Mouse (Mus musculus) embryonic fibroblast, embryonic 13.5 days (primary cell): Measurements from ENCODE around the gene D8Ertd738e. TPM values are rescaled to one million over a fixed set of nuclear protein-coding genes. Genes with fewer than 3 reads are reported as not detected.

Source experiments
- H3K27ac ChIP-seq: 2 replicates; pipeline ENCODE4 v1.5.1; 2012; ENCODE audit warnings: low read length, control low read depth, inconsistent platforms; ENCODE audit not compliant: insufficient read depth
- H3K4me1 ChIP-seq: 2 replicates; pipeline ENCODE4 v1.6.1; 2011; ENCODE audit warnings: low read length; ENCODE audit not compliant: control insufficient read depth, insufficient read depth
- H3K4me3 ChIP-seq: 2 replicates; pipeline ENCODE4 v1.5.1; 2011; ENCODE audit warnings: mild to moderate bottlenecking, control low read depth, low read length; ENCODE audit not compliant: insufficient read depth
- CTCF ChIP-seq: IDR thresholded peaks from 2 replicates; pipeline ENCODE4 v1.5.1; 2011; ENCODE audit warnings: mild to moderate bottlenecking, control low read depth, low read length, moderate library complexity, borderline replicate concordance; ENCODE audit not compliant: insufficient read depth
- POLR2A ChIP-seq: IDR thresholded peaks from 2 replicates; pipeline ENCODE4 v1.6.1; 2011; ENCODE audit warnings: low read depth, mild to moderate bottlenecking, control low read depth, low read length, moderate library complexity
- polyA plus RNA-seq: library from polyadenylated mRNA; stranded (reverse); fragments of >200 nt; gene quantifications from 2 replicates; pipeline ENCODE4 v1.2.4, GENCODE M21; 2011; ENCODE audit warnings: low read depth; ENCODE audit not compliant: missing spikeins, insufficient read length

Gene D8Ertd738e
- polyA plus RNA-seq, 1 experiment = 98.2 TPM

- peak overlapping the region; percentile 96 for H3K27ac ChIP-seq
- no peak for TF ChIP-seq CTCF
- peak; percentile 9 for TF ChIP-seq POLR2A
- H3K4me3 ChIP-seq = peak overlapping the region; percentile 79
- no peaks in the 10 kb centered on the region; the same call in 1 of the 2 replicates for H3K4me1 ChIP-seq
Observed at GRCm38 (mm10) chr8:84203975-84204772, 45.3 kb downstream of the D8Ertd738e start.

- peaks cover 5% of the 10 kb centered on the region for H3K4me1 ChIP-seq
- TF ChIP-seq CTCF (no peak), POLR2A (peak; percentile 85)
Observed at GRCm38 (mm10) chr8:84202938-84203917, 46.3 kb downstream of the D8Ertd738e start.

GRCm38 (mm10) chr8:84202466-84202865, 47.1 kb downstream of the D8Ertd738e start:
- peak overlapping the region; percentile 96 for H3K27ac ChIP-seq
- H3K4me3 ChIP-seq = peak overlapping the region; percentile 79
- peaks cover 5% of the 10 kb centered on the region for H3K4me1 ChIP-seq
- TF ChIP-seq CTCF = no peak
- peak; percentile 76 for TF ChIP-seq POLR2A

More at GRCm38 (mm10) chr8:84202938-84203917, 46.3 kb downstream of the D8Ertd738e start:
- H3K27ac ChIP-seq = peak overlapping the region; percentile 96
- peak overlapping the region; percentile 79 for H3K4me3 ChIP-seq

- Histone ChIP-seq H3K27ac (peak overlapping the region; percentile 96), H3K4me1 (peaks cover 5% of the 10 kb centered on the region), H3K4me3 (peak overlapping the region; percentile 79)
- TF ChIP-seq POLR2A (peak; percentile 79), CTCF (no peak)
Observed at GRCm38 (mm10) chr8:84201545-84202245, 47.8 kb downstream of the D8Ertd738e start.

GRCm38 (mm10) chr8:84200652-84201544, 48.6 kb downstream of the D8Ertd738e start:
- H3K4me1 ChIP-seq = peaks cover 5% of the 10 kb centered on the region
- H3K27ac ChIP-seq = peak overlapping the region; percentile 96
- TF ChIP-seq POLR2A (peak; percentile 84), CTCF (no peak)
- peak overlapping the region; percentile 79 for H3K4me3 ChIP-seq

GRCm38 (mm10) chr8:84200126-84200555, 49.4 kb downstream of the D8Ertd738e start:
- no peak overlapping the region for H3K4me3 ChIP-seq
- peak overlapping the region; percentile 54 for H3K27ac ChIP-seq
- TF ChIP-seq CTCF (no peak), POLR2A (no peak)
- peaks cover 5% of the 10 kb centered on the region for H3K4me1 ChIP-seq

GRCm38 (mm10) chr8:84199348-84200125, 50.0 kb downstream of the D8Ertd738e start:
- TF ChIP-seq CTCF (no peak), POLR2A (no peak)
- Histone ChIP-seq H3K4me3 (no peak overlapping the region), H3K27ac (peak overlapping the region; percentile 79), H3K4me1 (peaks cover 5% of the 10 kb centered on the region)

- no peak overlapping the region for H3K4me3 ChIP-seq
- H3K4me1 ChIP-seq = peaks cover 5% of the 10 kb centered on the region
- H3K27ac ChIP-seq = peak overlapping the region; percentile 79
- no peak for TF ChIP-seq CTCF
- no peak for TF ChIP-seq POLR2A
Observed at GRCm38 (mm10) chr8:84198871-84199270, 50.6 kb downstream of the D8Ertd738e start.
